Mouse (Mus musculus): ENCODE measurements around the gene Cd72.
"Not testable (repeated sequence)": the region's sequence is repeated elsewhere in the genome, so short reads cannot be mapped to it uniquely, and the experiment has no call there.

The Cd72 gene

GRCm38 (mm10) chr4:43454041-43454836, at the start of gene Cd72:
Gene Cd72 (minus strand): TSS chr4:43454628.
- no peak for DNase-seq (ENCODE audit: low spot score)

GRCm38 (mm10) chr4:43503506-43503905, 49.1 kb upstream of the Cd72 start:
- no peak for DNase-seq (ENCODE audit: low spot score)

DNA sequence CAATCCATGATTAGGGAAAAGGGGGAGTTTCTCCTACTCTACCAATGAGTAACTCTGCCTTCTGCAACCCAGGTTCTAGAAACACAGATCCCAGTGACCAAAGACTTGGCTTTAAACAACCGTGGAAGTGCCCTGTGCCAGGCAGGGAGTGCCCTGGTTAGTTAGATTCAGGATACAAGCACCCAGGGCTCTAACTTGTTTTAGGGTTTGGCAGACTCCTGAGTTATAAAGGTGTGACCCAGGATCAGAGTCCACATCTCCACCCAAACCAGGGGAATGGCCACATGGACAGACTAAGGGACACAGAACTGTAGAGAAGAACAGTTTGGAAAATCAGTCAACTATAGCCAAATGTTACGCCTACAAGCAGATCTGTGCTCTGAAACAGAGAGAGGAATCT, 48.6 kb upstream of the Cd72 start:
- no peak for DNase-seq (ENCODE audit: low spot score)

GRCm38 (mm10) chr4:43499407-43500333, 45.2 kb upstream of the Cd72 start, which contains the start of gene Arhgef39:
Gene Arhgef39 (minus strand): TSS chr4:43499695.
- DNase-seq (ENCODE audit: low spot score), result peak; percentile 55

- DNase-seq (ENCODE audit: low spot score), result no peak
Observed at GRCm38 (mm10) chr4:43498983-43499382, 44.6 kb upstream of the Cd72 start.

- DNase-seq (ENCODE audit: low spot score), result no peak
Observed at GRCm38 (mm10) chr4:43497946-43498345, 43.5 kb upstream of the Cd72 start.

DNA sequence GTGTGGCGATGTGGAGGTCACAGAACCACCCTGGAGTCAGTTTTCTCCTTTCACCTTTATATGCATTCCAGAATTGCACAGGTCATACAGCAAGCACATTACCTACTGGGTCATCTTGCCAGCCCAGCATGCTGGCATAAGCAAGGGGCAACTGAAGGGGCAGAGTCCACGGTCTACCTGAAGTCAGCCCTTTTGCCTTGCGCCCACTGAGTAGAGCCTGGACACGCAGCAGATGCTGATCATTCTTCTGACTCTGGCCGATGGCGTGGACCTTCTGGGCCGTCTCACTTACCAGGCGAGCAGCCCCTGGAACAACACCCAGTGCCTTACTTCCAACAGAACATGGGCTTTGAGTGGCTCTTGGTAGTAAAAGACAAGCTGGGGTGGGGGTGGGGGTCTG, 43.0 kb upstream of the Cd72 start:
- DNase-seq (ENCODE audit: low spot score), result no peak

- no peak for DNase-seq (ENCODE audit: low spot score)
Observed at GRCm38 (mm10) chr4:43496587-43496986, 42.2 kb upstream of the Cd72 start.

- no peak for DNase-seq (ENCODE audit: low spot score)
Observed at GRCm38 (mm10) chr4:43493846-43494240, 39.4 kb upstream of the Cd72 start.

- peak; percentile 97 for DNase-seq (ENCODE audit: low spot score)
Observed at GRCm38 (mm10) chr4:43493186-43493845, 38.9 kb upstream of the Cd72 start.

GRCm38 (mm10) chr4:43492821-43493185, 38.4 kb upstream of the Cd72 start, which contains the start of gene Ccdc107:
Gene Ccdc107 (plus strand): TSS chr4:43492900.
- DNase-seq (ENCODE audit: low spot score), result peak; percentile 97

DNA sequence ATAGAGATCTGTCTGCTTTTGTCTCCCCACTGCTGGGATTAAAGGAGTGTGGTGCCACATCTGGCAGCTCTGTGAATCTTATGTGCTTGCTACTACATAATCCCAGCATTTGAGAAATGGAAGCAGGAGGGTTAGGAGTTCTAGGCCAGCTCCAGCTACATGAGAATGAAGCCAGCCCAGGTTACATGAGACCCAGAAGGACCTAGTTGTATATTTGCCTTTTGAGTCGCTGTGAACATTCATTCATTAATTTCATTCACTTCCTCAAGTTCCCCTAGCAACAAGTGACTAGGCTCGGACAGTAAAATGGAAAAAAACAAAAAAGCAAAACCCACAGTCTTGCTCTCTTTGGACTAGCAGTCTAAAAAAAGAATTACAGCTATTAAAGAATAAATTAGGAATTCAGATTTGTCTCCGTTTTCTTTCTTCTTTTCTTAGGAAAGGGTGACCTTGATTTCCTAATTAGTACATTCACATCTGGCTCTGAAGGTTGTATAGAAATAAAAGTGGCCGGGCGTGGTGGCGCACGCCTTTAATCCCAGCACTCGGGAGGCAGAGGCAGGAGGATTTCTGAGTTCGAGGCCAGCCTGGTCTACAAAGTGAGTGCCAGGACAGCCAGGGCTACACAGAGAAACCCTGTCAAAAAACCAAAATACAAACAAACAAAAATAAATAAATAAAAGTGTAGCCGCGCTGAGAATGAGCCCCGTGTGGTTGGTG, 37.8 kb upstream of the Cd72 start:
- no peak for DNase-seq (ENCODE audit: low spot score)

DNA sequence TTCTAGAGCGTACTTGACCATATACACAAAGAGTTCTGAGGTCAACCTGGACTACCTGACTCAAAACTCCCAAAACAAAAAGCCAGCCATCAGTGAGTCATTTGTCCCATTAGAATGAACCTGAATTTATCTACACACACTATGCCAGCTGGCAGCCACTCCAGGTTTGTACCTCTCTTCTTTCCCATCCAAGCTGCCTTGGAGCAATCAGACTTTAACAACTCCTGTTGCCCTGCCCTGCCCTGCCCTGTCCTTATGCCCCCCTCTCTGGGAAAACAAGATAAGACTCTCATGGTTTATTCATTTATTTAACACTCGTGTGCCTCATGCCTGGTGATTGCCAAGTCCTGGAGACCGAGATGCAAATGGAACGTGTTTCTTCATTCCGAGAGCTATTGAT, 36.4 kb upstream of the Cd72 start:
- DNase-seq (ENCODE audit: low spot score), result no peak

- no peak for DNase-seq (ENCODE audit: low spot score)
Observed at GRCm38 (mm10) chr4:43489611-43490010, 35.2 kb upstream of the Cd72 start.

DNA sequence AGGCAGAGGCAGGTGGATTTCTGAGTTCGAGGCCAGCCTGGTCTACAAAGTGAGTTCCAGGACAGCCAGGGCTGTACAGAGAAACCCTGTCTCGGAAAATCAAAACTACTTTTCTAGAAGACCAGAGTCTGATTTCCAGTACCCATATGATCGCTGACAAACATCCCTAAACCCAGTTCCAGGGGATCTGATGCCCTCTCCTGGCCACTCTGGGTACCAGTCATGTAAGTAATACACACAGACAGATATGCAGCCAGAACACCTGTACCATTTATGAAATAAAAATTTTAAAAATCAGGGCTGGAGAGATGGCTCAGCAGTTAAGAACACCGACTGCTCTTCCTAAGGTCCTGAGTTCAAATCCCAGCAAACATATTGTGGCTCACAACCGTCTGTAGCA, 31.2 kb upstream of the Cd72 start:
- not testable (repeated sequence) for DNase-seq (ENCODE audit: low spot score)

GRCm38 (mm10) chr4:43483535-43484091, 29.2 kb upstream of the Cd72 start, which contains the start of gene Sit1:
Gene Sit1 (minus strand): TSS chr4:43483734.
- DNase-seq (ENCODE audit: low spot score), result peak; percentile 82

GRCm38 (mm10) chr4:43482591-43482990, 28.2 kb upstream of the Cd72 start:
- DNase-seq (ENCODE audit: low spot score), result peak; percentile 12

DNA sequence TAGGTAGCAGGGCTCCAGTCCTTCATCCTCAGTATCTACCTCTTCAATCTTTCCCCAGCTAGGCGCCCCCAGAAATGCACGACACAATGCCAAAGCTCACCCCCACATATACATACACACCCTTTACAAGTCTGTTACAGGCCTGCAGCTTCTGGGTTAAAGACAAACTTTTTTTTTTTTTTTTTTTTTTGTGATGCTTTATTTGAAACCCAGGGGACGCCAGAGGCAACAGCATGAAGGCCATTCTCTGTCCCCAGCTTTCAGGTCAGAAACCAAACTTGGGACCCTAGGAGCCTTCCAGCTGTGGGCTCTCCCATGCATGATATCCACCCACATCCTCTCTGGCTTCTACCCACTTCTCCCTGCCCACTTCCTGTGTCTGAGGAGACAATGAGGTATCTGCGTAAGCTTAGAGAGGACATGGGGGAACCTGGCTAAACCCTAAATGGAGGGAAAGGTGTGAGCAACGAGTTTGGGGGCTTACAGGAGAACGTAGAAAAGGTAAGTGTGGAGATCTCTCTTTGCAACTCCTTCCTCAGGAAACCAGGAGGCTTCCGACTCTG, 27.5 kb upstream of the Cd72 start:
- peak; percentile 74 for DNase-seq (ENCODE audit: low spot score)

DNA sequence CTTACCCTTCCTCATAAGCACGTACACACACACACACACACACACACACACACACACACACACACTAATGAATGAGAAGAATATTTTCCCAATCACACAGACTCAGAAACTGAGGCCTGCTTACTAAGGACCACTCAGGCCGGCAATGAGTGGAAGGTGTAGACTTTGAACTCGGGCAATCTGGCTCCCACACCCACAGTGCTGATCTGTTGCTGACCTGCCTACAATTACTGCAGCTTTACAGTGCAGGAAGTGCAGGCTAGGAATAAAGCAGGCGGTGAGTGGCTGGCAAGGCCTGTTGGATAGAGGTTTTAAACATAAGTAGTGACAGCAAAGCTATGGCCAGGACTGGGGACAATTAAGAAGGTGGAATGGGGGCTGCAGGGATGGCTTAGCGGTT, 26.6 kb upstream of the Cd72 start:
- DNase-seq (ENCODE audit: low spot score), result no peak

- DNase-seq (ENCODE audit: low spot score), result peak; percentile 64
Observed at GRCm38 (mm10) chr4:43478906-43479832, 24.7 kb upstream of the Cd72 start.
